11 mouse cellular contexts compared by ENCODE assay signal in genomic region chr5:86063501-86063900, GRCm38 (mm10). TPM values are rescaled to one million over a fixed set of nuclear protein-coding genes. Genes with fewer than 3 reads are reported as not detected.
DNase-seq lines count a peak whose midpoint lies in the region; ATAC-seq lines count a peak whose summit lies in the region.
"Had no signal": no experiment of that assay in that cellular context is flagged by ENCODE, and none has a peak within 500 bp of the region (broad histone marks: within the 10 kb centered on the region; RNA-seq: fewer than 3 reads in every experiment).

No protein-coding gene starts in this region.

- H3K36me3 ChIP-seq in liver, embryonic 11.5 days (ENCODE audit: control insufficient read depth, insufficient read depth, low read length): no peaks in the 10 kb centered on the region
- H3K36me3 ChIP-seq in forebrain, embryonic 10.5 days (replicated peaks): peaks cover 3% of the 10 kb centered on the region; the same call in 1 of the 2 replicates
- H3K36me3 ChIP-seq in limb, embryonic 12.5 days: 0 out of 2 replicates have a peak, but pooled peaks cover 2% of the 10 kb centered on the region
- H3K36me3 ChIP-seq in neural tube, embryonic 14.5 days (ENCODE audit: control insufficient read depth, insufficient read depth, low read length): no peaks in the 10 kb centered on the region

- no peaks in the 10 kb centered on the region for H3K27me3 ChIP-seq in liver, embryonic 11.5 days (replicated peaks; ENCODE audit: control insufficient read depth, insufficient read depth, low read length)
- H3K27me3 ChIP-seq in forebrain, embryonic 10.5 days (ENCODE audit: poor library complexity, severe bottlenecking): no peaks in the 10 kb centered on the region
- H3K27me3 ChIP-seq in limb, embryonic 12.5 days: no peaks in the 10 kb centered on the region
- H3K27me3 ChIP-seq in neural tube, embryonic 14.5 days (ENCODE audit: control insufficient read depth, insufficient read depth, low read length): no peaks in the 10 kb centered on the region

- DNase-seq in liver, embryonic 11.5 days (ENCODE audit: low spot score): no peak
- DNase-seq in liver: no peak
- no peak for DNase-seq in forebrain, embryonic 10.5 days (ENCODE audit: extremely low spot score, low spot score)
- no peak for DNase-seq in urinary bladder, postnatal 14 days (ENCODE audit: low spot score)
- no peak for DNase-seq in layer of hippocampus, postnatal 14 days (ENCODE audit: low spot score in 2 of 2)
- no peak for DNase-seq in right cerebral cortex, postnatal 14 days
- DNase-seq: kidney, postnatal 14 days; retina, postnatal 1 day had no signal

- peaks cover 7% of the 10 kb centered on the region for H3K4me1 ChIP-seq in liver, embryonic 11.5 days (replicated peaks; ENCODE audit: control insufficient read depth, insufficient read depth, low read length)
- H3K4me1 ChIP-seq in forebrain, embryonic 10.5 days: peaks cover 26% of the 10 kb centered on the region
- peaks cover 17% of the 10 kb centered on the region; the same call in 1 of the 2 replicates for H3K4me1 ChIP-seq in limb, embryonic 12.5 days (replicated peaks)
- H3K4me1 ChIP-seq in neural tube, embryonic 14.5 days (ENCODE audit: control insufficient read depth, insufficient read depth, low read length): peaks cover 8% of the 10 kb centered on the region; the same call in 1 of the 2 replicates

- no peak for ATAC-seq in liver, embryonic 11.5 days (replicated peaks; ENCODE audit: low FRiP score)
- no peak for ATAC-seq in limb, embryonic 12.5 days (ENCODE audit: insufficient number of reproducible peaks, insufficient read depth, low FRiP score, low TSS enrichment, low read depth)
- ATAC-seq in neural tube, embryonic 14.5 days (ENCODE audit: low read depth): no peak
- ATAC-seq: lung, postnatal 0 days had no signal

- 58% methylated on average over 1 of the region's 1 CpGs for WGBS in liver, embryonic 11.5 days
- WGBS in forebrain, embryonic 10.5 days: 100% methylated on average over 1 of the region's 1 CpGs
- 100% methylated on average over 1 of the region's 1 CpGs for WGBS in limb, embryonic 12.5 days
- WGBS in neural tube, embryonic 14.5 days: 100% methylated on average over 1 of the region's 1 CpGs

- H3K9ac ChIP-seq in liver, embryonic 11.5 days (ENCODE audit: low read depth, low read length): no peak overlapping the region
- H3K9ac ChIP-seq in limb, embryonic 12.5 days (replicated peaks): no peak overlapping the region
- H3K9ac ChIP-seq in neural tube, embryonic 14.5 days (replicated peaks; ENCODE audit: low read depth, low read length): no peak overlapping the region

- H3K4me2 ChIP-seq in liver, embryonic 11.5 days: peak overlapping the region; percentile 68
- peak overlapping the region; percentile 61; the same call in 1 of the 2 replicates for H3K4me2 ChIP-seq in limb, embryonic 12.5 days
- peak overlapping the region; percentile 8; the same call in 1 of the 2 replicates for H3K4me2 ChIP-seq in neural tube, embryonic 14.5 days (ENCODE audit: low read depth, low read length)

- no peaks in the 10 kb centered on the region for H3K9me3 ChIP-seq in liver, embryonic 11.5 days (ENCODE audit: control insufficient read depth, low read length)
- no peaks in the 10 kb centered on the region for H3K9me3 ChIP-seq in forebrain, embryonic 10.5 days
- H3K9me3 ChIP-seq in limb, embryonic 12.5 days: no peaks in the 10 kb centered on the region
- no peaks in the 10 kb centered on the region for H3K9me3 ChIP-seq in neural tube, embryonic 14.5 days (ENCODE audit: control insufficient read depth, low read length)

- no peak overlapping the region for H3K27ac ChIP-seq in liver, embryonic 11.5 days (ENCODE audit: low read depth, low read length)
- no peak overlapping the region for H3K27ac ChIP-seq in forebrain, embryonic 10.5 days
- no peak overlapping the region for H3K27ac ChIP-seq in limb, embryonic 12.5 days
- H3K27ac ChIP-seq in neural tube, embryonic 14.5 days (ENCODE audit: low read depth, low read length): no peak overlapping the region

- no peak overlapping the region for H3K4me3 ChIP-seq in liver, embryonic 11.5 days (ENCODE audit: low read depth, low read length)
- peak overlapping the region; percentile 85; the same call in 1 of the 2 replicates for H3K4me3 ChIP-seq in forebrain, embryonic 10.5 days
- H3K4me3 ChIP-seq in limb, embryonic 12.5 days (replicated peaks): no peak overlapping the region
- H3K4me3 ChIP-seq in neural tube, embryonic 14.5 days (ENCODE audit: low read depth, low read length): no peak overlapping the region

RNA-seq across cellular contexts. Expression of gene Cenpc1, which starts 1.9 kb away (rescaled TPM):
- polyA plus RNA-seq in liver, embryonic 11.5 days (2014; fragmentation: Nextera tagmentation; extraction: Ambion mirVana): 25.7 and 25.8 TPM in 2 replicates
- 36.9 and 38.9 TPM in 2 replicates for polyA plus RNA-seq in forebrain, embryonic 10.5 days (2016; fragmentation: Nextera tagmentation; extraction: Ambion mirVana)
- polyA plus RNA-seq in limb, embryonic 12.5 days (2016; fragmentation: Nextera tagmentation; extraction: Ambion mirVana): 41.4 and 44.0 TPM in 2 replicates
- polyA plus RNA-seq in neural tube, embryonic 14.5 days (2014; fragmentation: Nextera tagmentation; extraction: Ambion mirVana): 38.0 and 41.7 TPM in 2 replicates
- 10 to 100 TPM; 20.6 to 24.1 TPM for total RNA-seq in layer of hippocampus, postnatal 14 days (2021)

RNA-seq across cellular contexts. Expression of gene Stap1, which starts 8.0 kb away (rescaled TPM):
- 2.0 and 2.6 TPM in 2 replicates for polyA plus RNA-seq in liver, embryonic 11.5 days (2014; fragmentation: Nextera tagmentation; extraction: Ambion mirVana)
- 0.06 and 0.09 TPM in 2 replicates for polyA plus RNA-seq in forebrain, embryonic 10.5 days (2016; fragmentation: Nextera tagmentation; extraction: Ambion mirVana)
- polyA plus RNA-seq in limb, embryonic 12.5 days (2016; fragmentation: Nextera tagmentation; extraction: Ambion mirVana): 0.15 and 0.21 TPM in 2 replicates
- polyA plus RNA-seq in neural tube, embryonic 14.5 days (2014; fragmentation: Nextera tagmentation; extraction: Ambion mirVana): 0.30 and 0.54 TPM in 2 replicates
- total RNA-seq in layer of hippocampus, postnatal 14 days (2021): not detected

Comparison
In these comparisons a context has a peak if more than half of its experiments do, and no peak if none do; other contexts are left out.
1. H3K4me2 ChIP-seq: peak in every context shown above with its lines; median percentile 68 in liver, embryonic 11.5 days; 61 in limb, embryonic 12.5 days; 8 in neural tube, embryonic 14.5 days.